In genomic region chr15:82185062-82185783, GRCm38 (mm10) we compare ENCODE assay signal across 13 mouse cellular contexts. TPM values are rescaled to one million over a fixed set of nuclear protein-coding genes. Genes with fewer than 3 reads are reported as not detected.
DNase-seq lines count a peak whose midpoint lies in the region; ATAC-seq and TF ChIP-seq lines count a peak whose summit lies in the region.
"Had no signal": no experiment of that assay in that cellular context is flagged by ENCODE, and none has a peak within 500 bp of the region (broad histone marks: within the 10 kb centered on the region; RNA-seq: fewer than 3 reads in every experiment).

No protein-coding gene starts in this region.

- H3K27me3 ChIP-seq in heart, embryonic 16.5 days (ENCODE audit: control insufficient read depth, insufficient read depth, low read length), result no peaks in the 10 kb centered on the region
- H3K27me3 ChIP-seq in intestine, postnatal 0 days (replicated peaks; ENCODE audit: control insufficient read depth, insufficient read depth, low read length), result no peaks in the 10 kb centered on the region
- no peaks in the 10 kb centered on the region for H3K27me3 ChIP-seq in liver, postnatal 0 days (ENCODE audit: insufficient read depth, low read length)
- H3K27me3 ChIP-seq: limb, embryonic 13.5 days had no signal

- 83% methylated on average over 14 of the region's 14 CpGs for WGBS in heart, embryonic 16.5 days
- WGBS in intestine, postnatal 0 days, result 68% methylated on average over 14 of the region's 14 CpGs
- WGBS in liver, postnatal 0 days (ENCODE audit: insufficient replicate concordance), result 73% methylated on average over 14 of the region's 14 CpGs

- peaks cover 43% of the 10 kb centered on the region for H3K4me1 ChIP-seq in heart, embryonic 16.5 days (ENCODE audit: control insufficient read depth, insufficient read depth, low read length)
- no peaks in the 10 kb centered on the region for H3K4me1 ChIP-seq in intestine, postnatal 0 days (replicated peaks; ENCODE audit: control insufficient read depth, insufficient read depth, low read length)
- peaks cover 42% of the 10 kb centered on the region for H3K4me1 ChIP-seq in liver, postnatal 0 days (ENCODE audit: insufficient read depth)
- H3K4me1 ChIP-seq: limb, embryonic 13.5 days had no signal

- H3K27ac ChIP-seq in heart, embryonic 16.5 days (ENCODE audit: low read length), result peak overlapping the region; percentile 78; the same call in 1 of the 2 replicates
- peak overlapping the region; percentile 57 for H3K27ac ChIP-seq in layer of hippocampus, adult 2 months
- peak overlapping the region; percentile 80 for H3K27ac ChIP-seq in intestine, postnatal 0 days (ENCODE audit: low read depth, low read length)
- H3K27ac ChIP-seq in liver, postnatal 0 days (ENCODE audit: low read depth), result peak overlapping the region; percentile 84
- H3K27ac ChIP-seq: limb, embryonic 13.5 days had no signal

- H3K9me3 ChIP-seq in heart, embryonic 16.5 days (replicated peaks; ENCODE audit: control insufficient read depth, low read length), result peaks cover 9% of the 10 kb centered on the region
- H3K9me3 ChIP-seq in intestine, postnatal 0 days (ENCODE audit: control insufficient read depth), result 0 out of 2 replicates have a peak, but pooled peaks cover 3% of the 10 kb centered on the region
- H3K9me3 ChIP-seq in liver, postnatal 0 days (ENCODE audit: low read length), result no peaks in the 10 kb centered on the region

- no peak overlapping the region for H3K9ac ChIP-seq in heart, embryonic 16.5 days (ENCODE audit: low read length)
- H3K9ac ChIP-seq in intestine, postnatal 0 days (ENCODE audit: low read depth, low read length), result no peak overlapping the region
- 0 out of 2 replicates have a peak overlapping the region, but pooled peaks have one; percentile 28 for H3K9ac ChIP-seq in liver, postnatal 0 days (replicated peaks)
- H3K9ac ChIP-seq: limb, embryonic 13.5 days had no signal

- no peak for ATAC-seq in heart, embryonic 16.5 days (replicated peaks; ENCODE audit: extremely low read depth, insufficient read depth, low FRiP score)
- peak; percentile 34; the same call in 1 of the 2 replicates for ATAC-seq in intestine, postnatal 0 days
- no peak for ATAC-seq in liver, postnatal 0 days

- no peak for DNase-seq in heart, postnatal 14 days
- no peak for DNase-seq in layer of hippocampus, adult 2 months (ENCODE audit: low spot score in 2 of 2)
- no peak for DNase-seq in layer of hippocampus, postnatal 25 days (ENCODE audit: extremely low spot score in 1 of 2, low spot score in 1 of 2)
- DNase-seq in liver, postnatal 0 days, result no peak
- DNase-seq in cerebellum, adult 11 months, result no peak
- DNase-seq: adrenal gland, postnatal 10 days; right cerebral cortex, postnatal 25 days had no signal

- no peak for TF ChIP-seq CTCF in layer of hippocampus, adult 2 months (conservative IDR thresholded peaks at IDR 0.05)
- TF ChIP-seq CTCF in intestine, postnatal 0 days (IDR thresholded peaks at IDR 0.05; ENCODE audit: low read depth), result no peak
- no peak for TF ChIP-seq CTCF in liver, postnatal 0 days (IDR thresholded peaks at IDR 0.05; ENCODE audit: low read depth)

- intact Hi-C loops in heart, postnatal 14 days (cut with DNase I), result no loop called here

- H3K4me3 ChIP-seq in heart, embryonic 16.5 days (ENCODE audit: low read length), result no peak overlapping the region
- no peak overlapping the region for H3K4me3 ChIP-seq in layer of hippocampus, adult 2 months
- H3K4me3 ChIP-seq in intestine, postnatal 0 days (ENCODE audit: low read depth, low read length), result no peak overlapping the region
- H3K4me3 ChIP-seq in liver, postnatal 0 days (ENCODE audit: low read depth, low read length), result no peak overlapping the region
- H3K4me3 ChIP-seq: limb, embryonic 13.5 days had no signal

- H3K4me2 ChIP-seq in heart, embryonic 16.5 days (ENCODE audit: low read depth, low read length), result peak overlapping the region; percentile 22; the same call in 1 of the 2 replicates
- H3K4me2 ChIP-seq in intestine, postnatal 0 days (replicated peaks; ENCODE audit: low read depth), result no peak overlapping the region
- H3K4me2 ChIP-seq in liver, postnatal 0 days (ENCODE audit: low read depth, low read length), result peak overlapping the region; percentile 42
- H3K4me2 ChIP-seq: limb, embryonic 13.5 days had no signal

- no peak for TF ChIP-seq EP300 in liver, postnatal 0 days (IDR thresholded peaks at IDR 0.05; ENCODE audit: low read depth)

- H3K36me3 ChIP-seq in heart, embryonic 16.5 days (ENCODE audit: control insufficient read depth, insufficient read depth), result peaks cover 42% of the 10 kb centered on the region
- peaks cover 84% of the 10 kb centered on the region for H3K36me3 ChIP-seq in intestine, postnatal 0 days (ENCODE audit: control insufficient read depth, insufficient read depth)
- peaks cover 70% of the 10 kb centered on the region for H3K36me3 ChIP-seq in liver, postnatal 0 days (replicated peaks; ENCODE audit: insufficient read depth, low read length)

RNA-seq across cellular contexts. Expression of gene Shisa8, which starts 27.4 kb away (rescaled TPM):
- polyA plus RNA-seq in heart, embryonic 16.5 days (2015; fragmentation: Nextera tagmentation; extraction: Ambion mirVana), result 0.15 and 0.32 TPM in 2 replicates
- total RNA-seq in heart, postnatal 14 days (2021), result under 1 TPM; 0.14 to 0.34 TPM
- total RNA-seq in layer of hippocampus, adult 2 months (2021), result 1 to 10 TPM in 1 of 2 experiments, under 1 TPM in 1; 0.95 to 1.2 TPM
- 1 to 10 TPM; 1.4 to 1.9 TPM for total RNA-seq in layer of hippocampus, postnatal 25 days (2021)
- not detected in 2 replicates for polyA plus RNA-seq in intestine, postnatal 0 days (2015; fragmentation: Nextera tagmentation; extraction: Ambion mirVana)
- polyA plus RNA-seq in liver, postnatal 0 days (2015; fragmentation: Nextera tagmentation; extraction: Ambion mirVana), result 0.08 and 0.13 TPM in 2 replicates
- total RNA-seq: gastrocnemius, adult 18-20 months; monocyte, adult 5-6 weeks had no signal

RNA-seq across cellular contexts. Expression of gene Srebf2, which starts 38.2 kb away (rescaled TPM):
- 91.6 and 92.0 TPM in 2 replicates for polyA plus RNA-seq in heart, embryonic 16.5 days (2015; fragmentation: Nextera tagmentation; extraction: Ambion mirVana)
- total RNA-seq in heart, postnatal 14 days (2021), result 10 to 100 TPM; 18.7 to 22.6 TPM
- total RNA-seq in layer of hippocampus, adult 2 months (2021), result 100 to 1,000 TPM; 162 to 165 TPM
- 100 to 1,000 TPM; 172 to 174 TPM for total RNA-seq in layer of hippocampus, postnatal 25 days (2021)
- 68.7 and 69.5 TPM in 2 replicates for polyA plus RNA-seq in intestine, postnatal 0 days (2015; fragmentation: Nextera tagmentation; extraction: Ambion mirVana)
- polyA plus RNA-seq in liver, postnatal 0 days (2015; fragmentation: Nextera tagmentation; extraction: Ambion mirVana), result 30.3 and 33.6 TPM in 2 replicates

RNA-seq across cellular contexts. Expression of gene Tnfrsf13c, which starts 38.9 kb away (rescaled TPM):
- polyA plus RNA-seq in heart, embryonic 16.5 days (2015; fragmentation: Nextera tagmentation; extraction: Ambion mirVana), result 0.18 TPM in 1 of 2 replicates, not detected in the other
- under 1 TPM; 0.24 TPM for total RNA-seq in heart, postnatal 14 days (2021)
- under 1 TPM; 0.54 to 0.79 TPM for total RNA-seq in layer of hippocampus, adult 2 months (2021)
- under 1 TPM in 1 of 2 experiments, not detected in 1; 0.22 TPM for total RNA-seq in layer of hippocampus, postnatal 25 days (2021)
- 0.10 TPM in 1 of 2 replicates, not detected in the other for polyA plus RNA-seq in intestine, postnatal 0 days (2015; fragmentation: Nextera tagmentation; extraction: Ambion mirVana)
- polyA plus RNA-seq in liver, postnatal 0 days (2015; fragmentation: Nextera tagmentation; extraction: Ambion mirVana), result 2.0 and 2.3 TPM in 2 replicates
- total RNA-seq: gastrocnemius, adult 18-20 months had no signal

RNA-seq across cellular contexts. Expression of gene Ccdc134, which starts 57.5 kb away (rescaled TPM):
- 9.9 and 11.7 TPM in 2 replicates for polyA plus RNA-seq in heart, embryonic 16.5 days (2015; fragmentation: Nextera tagmentation; extraction: Ambion mirVana)
- total RNA-seq in heart, postnatal 14 days (2021), result 1 to 10 TPM; 4.8 to 5.8 TPM
- total RNA-seq in layer of hippocampus, adult 2 months (2021), result 10 to 100 TPM; 10.2 to 15.4 TPM
- 10 to 100 TPM; 11.2 to 15.8 TPM for total RNA-seq in layer of hippocampus, postnatal 25 days (2021)
- 3.5 and 4.2 TPM in 2 replicates for polyA plus RNA-seq in intestine, postnatal 0 days (2015; fragmentation: Nextera tagmentation; extraction: Ambion mirVana)
- 3.6 and 4.0 TPM in 2 replicates for polyA plus RNA-seq in liver, postnatal 0 days (2015; fragmentation: Nextera tagmentation; extraction: Ambion mirVana)

RNA-seq across cellular contexts. Expression of gene Cenpm, which starts 59.3 kb away (rescaled TPM):
- polyA plus RNA-seq in heart, embryonic 16.5 days (2015; fragmentation: Nextera tagmentation; extraction: Ambion mirVana), result 50.8 and 57.2 TPM in 2 replicates
- total RNA-seq in heart, postnatal 14 days (2021), result 1 to 10 TPM; 1.9 to 3.2 TPM
- total RNA-seq in layer of hippocampus, adult 2 months (2021), result 1 to 10 TPM; 2.5 TPM
- 1 to 10 TPM; 2.2 to 2.4 TPM for total RNA-seq in layer of hippocampus, postnatal 25 days (2021)
- 14.8 and 16.5 TPM in 2 replicates for polyA plus RNA-seq in intestine, postnatal 0 days (2015; fragmentation: Nextera tagmentation; extraction: Ambion mirVana)
- 27.8 and 30.7 TPM in 2 replicates for polyA plus RNA-seq in liver, postnatal 0 days (2015; fragmentation: Nextera tagmentation; extraction: Ambion mirVana)
- total RNA-seq: gastrocnemius, adult 18-20 months; monocyte, adult 5-6 weeks; neutrophil, adult 5-6 weeks had no signal

Comparison
In these comparisons a context has a peak if more than half of its experiments do, and no peak if none do; other contexts are left out.
1. RNA of gene Srebf2, which starts 38.2 kb away (total RNA-seq): 172 to 174 TPM in layer of hippocampus, postnatal 25 days and 162 to 165 TPM in layer of hippocampus, adult 2 months; 18.7 to 22.6 TPM in heart, postnatal 14 days; every median in the first group is over 4 times any median in the second.
2. Peak in every context shown above with its lines, with median percentiles within 50 percentile points of each other: H3K27ac ChIP-seq.